Mouse (Mus musculus) c-Kit-positive CD71-negative TER-119-negative erythroid progenitor cells, embryonic 14.5 days (primary cell): Measurements from ENCODE around the gene Tbl1x.

Experiments used
- DNase-seq: peaks from one replicate; pipeline ENCODE4 v3.0.0-alpha.2; 2013; ENCODE audit warnings: low read depth

Tbl1x gene

GRCm38 (mm10) chrX:77544550-77544949 lies 33.7 kb downstream of the Tbl1x start:
- no peak for DNase-seq

- DNase-seq = no peak
These were observed 34.7 kb downstream of the Tbl1x start for GRCm38 (mm10) chrX:77545362-77546078.

GRCm38 (mm10) chrX:77546448-77546847 lies 35.6 kb downstream of the Tbl1x start:
- no peak for DNase-seq

GRCm38 (mm10) chrX:77548951-77549350 lies 38.1 kb downstream of the Tbl1x start:
- DNase-seq = no peak

- no peak for DNase-seq
These were observed 39.6 kb downstream of the Tbl1x start for GRCm38 (mm10) chrX:77550388-77550787.

- no peak for DNase-seq
These were observed 40.5 kb downstream of the Tbl1x start for GRCm38 (mm10) chrX:77551306-77551705.

GRCm38 (mm10) chrX:77552088-77552487 lies 41.3 kb downstream of the Tbl1x start:
- no peak for DNase-seq

- DNase-seq = no peak
These were observed 45.2 kb downstream of the Tbl1x start for GRCm38 (mm10) chrX:77555985-77556384.

- no peak for DNase-seq
These were observed 48.5 kb downstream of the Tbl1x start for GRCm38 (mm10) chrX:77559199-77559881.

- DNase-seq = no peak
These were observed 52.8 kb downstream of the Tbl1x start for GRCm38 (mm10) chrX:77563616-77564015.

- DNase-seq = no peak
These were observed 55.9 kb downstream of the Tbl1x start for GRCm38 (mm10) chrX:77566739-77567138.

- no peak for DNase-seq
These were observed 57.2 kb downstream of the Tbl1x start for GRCm38 (mm10) chrX:77568013-77568412.

- DNase-seq = no peak
These were observed 62.9 kb downstream of the Tbl1x start for GRCm38 (mm10) chrX:77573743-77574142.

GRCm38 (mm10) chrX:77577108-77577507 lies 66.3 kb downstream of the Tbl1x start:
- DNase-seq = no peak

GRCm38 (mm10) chrX:77578172-77578571 lies 67.4 kb downstream of the Tbl1x start:
- no peak for DNase-seq

- DNase-seq = peak; percentile 8
These were observed 69.2 kb downstream of the Tbl1x start for GRCm38 (mm10) chrX:77579964-77580363.

GRCm38 (mm10) chrX:77585974-77586373 lies 75.2 kb downstream of the Tbl1x start:
- DNase-seq = no peak

- DNase-seq = no peak
These were observed 83.9 kb downstream of the Tbl1x start for GRCm38 (mm10) chrX:77594670-77595224.

GRCm38 (mm10) chrX:77597674-77598073 lies 86.9 kb downstream of the Tbl1x start:
- DNase-seq = no peak

- no peak for DNase-seq
These were observed 87.9 kb downstream of the Tbl1x start for GRCm38 (mm10) chrX:77598736-77599135.

- no peak for DNase-seq
These were observed 92.9 kb downstream of the Tbl1x start for GRCm38 (mm10) chrX:77603496-77604258.

GRCm38 (mm10) chrX:77607488-77607887 lies 96.7 kb downstream of the Tbl1x start:
- DNase-seq = no peak
